Mouse (Mus musculus) liver, adult (tissue): ENCODE data around the gene Polr2a.

ENCODE experiments used
- GATA4 ChIP-seq: IDR thresholded peaks from 2 replicates; pipeline ENCODE4 v1.6.1; 2014; ENCODE audit warnings: mild to moderate bottlenecking, low read length; ENCODE audit not compliant: insufficient replicate concordance

The Polr2a gene

DNA sequence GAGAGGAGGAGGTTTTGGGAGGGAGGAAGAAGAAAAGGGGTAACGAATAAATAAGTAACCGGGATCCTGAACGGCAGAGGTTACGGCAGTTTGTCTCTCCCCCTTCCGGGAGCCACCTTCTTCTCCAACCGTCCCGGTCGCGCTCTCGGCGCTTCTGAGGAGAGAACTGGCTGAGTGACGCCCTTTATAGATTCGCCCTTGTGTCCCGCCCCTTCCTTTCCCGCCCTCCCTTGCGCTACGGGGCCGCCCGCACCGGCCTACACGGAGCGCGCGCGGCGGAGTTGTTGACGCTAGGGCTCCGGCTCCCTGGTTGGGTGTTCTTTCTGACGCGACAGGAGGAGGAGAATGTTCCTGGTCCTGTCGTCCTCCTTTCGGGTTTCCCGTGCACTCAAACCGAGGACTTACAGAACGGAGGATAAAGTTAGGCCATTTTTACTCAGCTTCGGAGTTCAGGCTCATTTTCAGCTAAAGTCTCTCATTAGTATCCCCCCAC lies at the start of gene Polr2a:
TSS of gene Polr2a (minus strand) at position 160 of the 493 bp plus-strand sequence.
- no peak; the same call in 1 of the 2 replicates for TF ChIP-seq GATA4

DNA sequence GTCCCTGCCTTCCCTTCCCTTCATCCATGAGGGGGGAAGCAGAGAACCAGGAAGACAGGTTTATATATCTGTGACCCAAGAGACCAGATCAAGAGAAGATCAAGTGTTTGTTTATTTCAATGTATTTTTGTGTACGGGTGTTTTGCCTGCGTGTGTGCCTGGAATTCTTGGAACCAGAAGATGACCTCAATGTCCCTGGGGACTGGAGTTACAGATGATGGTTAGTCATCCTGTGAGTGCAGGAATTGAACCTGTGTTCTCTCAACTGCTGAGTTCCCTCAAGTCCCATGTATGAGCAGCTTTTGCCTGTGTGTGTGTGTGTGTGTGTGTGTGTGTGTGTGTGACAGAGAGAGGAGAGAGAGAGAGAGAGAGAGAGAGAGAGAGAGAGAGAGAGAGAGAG lies 49.2 kb upstream of the Polr2a start:
- TF ChIP-seq GATA4, result no peak

DNA sequence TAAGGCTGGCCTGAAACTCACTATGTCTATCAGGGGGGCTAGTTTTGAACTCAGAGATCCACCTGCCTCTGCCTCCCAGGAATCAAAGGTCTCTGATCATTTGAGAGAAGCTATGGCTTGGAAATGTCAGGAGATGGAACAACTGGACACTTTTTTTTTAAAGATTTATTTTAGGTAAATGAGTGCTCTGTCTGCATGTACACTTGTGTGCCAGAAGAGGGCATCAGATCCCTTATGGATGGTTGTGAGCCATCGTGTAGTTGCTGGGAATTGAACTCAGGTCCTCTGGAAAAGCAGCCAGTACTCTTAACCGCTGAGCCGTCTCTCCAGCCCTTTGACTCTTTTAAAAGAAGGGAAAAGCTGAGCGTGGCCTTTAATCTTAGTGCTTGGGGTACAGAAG lies 47.9 kb upstream of the Polr2a start:
- TF ChIP-seq GATA4, result no peak

DNA sequence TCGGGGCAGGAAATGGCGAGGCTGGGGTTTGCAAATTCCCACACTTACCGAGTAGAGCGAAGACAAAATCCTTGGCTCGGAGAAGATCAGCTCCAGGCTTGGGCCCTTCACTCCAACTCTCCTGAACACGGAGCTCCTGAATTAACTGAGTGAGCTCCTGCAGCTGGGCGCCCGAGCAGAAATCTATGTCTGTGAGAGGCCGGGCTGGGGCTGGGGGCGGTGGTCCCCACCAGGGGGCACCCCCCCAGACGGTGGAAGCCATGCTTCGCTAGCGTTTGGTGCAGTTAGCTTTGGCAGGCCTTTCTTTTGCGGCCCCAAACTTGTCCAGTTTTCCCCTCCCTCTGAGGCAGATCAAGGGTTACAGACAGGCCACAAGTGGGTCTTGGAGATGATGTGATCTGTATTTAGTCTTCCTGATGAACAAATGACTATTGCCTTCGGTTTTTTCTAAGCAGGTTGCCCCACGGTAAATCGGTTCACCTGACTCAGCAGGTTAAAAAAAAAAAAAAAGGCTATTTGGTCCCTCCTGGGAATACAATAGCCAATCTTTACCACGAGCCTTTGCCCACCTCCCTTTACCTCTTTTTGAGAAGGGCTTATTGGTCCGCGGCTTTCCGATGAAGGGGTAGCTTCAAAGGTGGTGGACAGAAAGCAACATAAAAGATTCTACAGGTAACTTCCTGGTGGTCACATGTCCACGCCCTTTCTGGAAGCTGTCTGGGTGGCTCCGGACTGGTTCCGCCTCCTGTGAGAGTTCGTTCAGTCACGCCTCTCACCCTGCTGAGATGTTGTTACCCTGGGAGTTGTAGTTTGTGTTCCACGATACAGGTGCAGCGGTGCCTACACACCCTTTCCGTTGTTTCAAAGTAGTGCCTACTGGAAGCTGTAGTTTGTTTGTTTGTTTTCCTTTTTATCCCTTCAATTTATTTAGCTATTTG lies 46.8 kb upstream of the Polr2a start, which contains the start of gene Tmem102:
TSS of gene Tmem102 (minus strand) at position 653 of the 938 bp plus-strand sequence.
- no peak for TF ChIP-seq GATA4

DNA sequence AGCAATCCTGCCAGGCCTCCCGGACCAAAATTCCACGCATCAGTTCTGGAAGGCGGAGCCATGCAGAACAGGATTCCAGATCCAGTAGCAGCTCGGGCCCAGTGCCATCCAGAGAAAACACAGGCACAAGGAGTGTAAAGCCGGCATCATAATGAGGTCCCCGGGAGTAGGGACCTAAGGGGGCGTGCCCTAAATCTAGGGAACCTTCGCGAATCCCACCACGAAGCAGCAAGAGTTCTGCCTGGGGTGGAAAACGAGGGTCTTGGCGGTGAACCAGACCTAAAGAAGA lies 46.2 kb upstream of the Polr2a start:
- no peak for TF ChIP-seq GATA4

DNA sequence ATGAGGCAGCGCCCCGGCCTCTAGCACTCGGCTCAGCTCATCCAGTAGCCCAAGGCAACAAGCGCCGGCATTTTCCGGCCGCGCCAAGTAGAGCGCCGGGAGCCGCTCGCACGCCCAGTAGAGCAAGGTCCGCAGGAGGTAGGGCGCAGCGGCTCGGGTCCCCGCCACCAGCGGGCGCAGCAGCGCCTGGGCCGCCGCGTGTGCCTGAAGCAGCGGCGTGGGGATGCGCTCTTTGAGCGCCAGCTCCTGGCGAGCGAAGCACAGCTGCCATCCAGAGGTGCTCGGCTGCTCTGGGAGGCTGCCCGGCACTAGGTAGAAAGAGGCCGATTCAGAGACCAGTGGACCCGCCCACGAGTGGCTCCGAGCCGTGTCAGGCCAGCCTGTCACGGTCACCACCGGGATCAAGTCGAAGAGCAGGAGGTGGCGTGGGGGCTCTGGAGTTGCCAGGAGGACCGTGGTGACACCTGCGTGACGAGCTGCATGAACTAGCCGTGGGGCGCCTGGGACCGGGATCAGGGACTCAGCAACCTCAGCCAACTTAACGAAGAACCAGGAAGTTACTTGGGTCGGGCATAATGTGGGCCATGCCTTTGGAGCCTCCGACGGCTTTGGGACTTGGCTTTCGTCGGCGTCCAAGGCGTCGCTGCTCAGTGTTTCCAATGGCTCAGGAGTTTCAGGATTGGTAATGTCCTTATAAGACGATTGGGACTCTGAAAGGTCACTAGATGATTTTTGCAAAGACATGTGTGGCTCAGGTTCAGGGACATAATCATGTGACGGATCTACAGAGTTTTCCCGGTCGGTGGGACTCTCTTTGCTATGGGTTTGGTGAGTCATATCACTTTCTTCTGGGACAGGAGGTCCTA lies 45.6 kb upstream of the Polr2a start:
- peak; percentile 12; the same call in 1 of the 2 replicates for TF ChIP-seq GATA4

DNA sequence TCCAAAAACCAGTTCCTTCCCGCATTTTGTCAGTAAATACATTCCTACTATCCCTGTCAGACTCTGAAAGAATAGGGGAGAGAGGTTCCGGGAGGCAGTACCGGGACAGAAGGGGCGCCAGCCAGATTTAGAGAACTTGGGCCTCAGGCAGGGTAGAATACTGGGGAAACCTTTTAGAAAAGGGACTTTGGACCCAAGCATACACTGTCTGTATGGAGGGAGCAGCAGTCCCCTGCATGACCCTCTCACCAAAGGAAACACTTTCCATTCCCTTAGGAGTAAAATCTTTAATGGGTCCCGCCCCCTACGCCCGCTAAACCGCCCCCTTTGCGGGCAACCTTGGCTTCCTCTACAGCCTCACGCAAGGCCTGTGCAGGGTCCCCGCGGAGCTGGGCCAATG lies 44.9 kb upstream of the Polr2a start:
- TF ChIP-seq GATA4, result no peak

DNA sequence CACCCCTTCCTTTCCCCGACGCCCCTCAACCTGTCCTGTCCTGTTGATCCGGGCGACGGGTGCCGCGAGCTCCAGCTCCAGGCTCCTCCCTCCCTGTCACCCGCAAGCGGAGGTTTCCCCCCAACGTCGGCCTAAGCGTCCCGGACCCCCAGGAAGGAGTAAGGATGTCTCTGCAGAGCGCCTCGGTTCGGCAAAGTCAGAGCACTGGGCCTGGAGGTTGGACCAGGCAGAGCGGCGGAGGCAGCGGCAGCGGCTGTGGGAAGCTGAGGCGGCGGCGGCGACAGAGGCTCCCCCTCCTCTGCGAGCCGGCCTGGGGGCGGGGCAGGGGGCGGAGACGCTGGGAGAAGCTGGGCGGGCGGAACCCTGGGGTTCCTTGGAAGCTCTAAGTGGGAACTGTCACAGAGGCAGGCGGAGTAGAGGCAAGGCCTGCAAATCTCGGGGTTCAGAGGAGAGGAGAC lies 44.2 kb upstream of the Polr2a start:
- TF ChIP-seq GATA4, result no peak

DNA sequence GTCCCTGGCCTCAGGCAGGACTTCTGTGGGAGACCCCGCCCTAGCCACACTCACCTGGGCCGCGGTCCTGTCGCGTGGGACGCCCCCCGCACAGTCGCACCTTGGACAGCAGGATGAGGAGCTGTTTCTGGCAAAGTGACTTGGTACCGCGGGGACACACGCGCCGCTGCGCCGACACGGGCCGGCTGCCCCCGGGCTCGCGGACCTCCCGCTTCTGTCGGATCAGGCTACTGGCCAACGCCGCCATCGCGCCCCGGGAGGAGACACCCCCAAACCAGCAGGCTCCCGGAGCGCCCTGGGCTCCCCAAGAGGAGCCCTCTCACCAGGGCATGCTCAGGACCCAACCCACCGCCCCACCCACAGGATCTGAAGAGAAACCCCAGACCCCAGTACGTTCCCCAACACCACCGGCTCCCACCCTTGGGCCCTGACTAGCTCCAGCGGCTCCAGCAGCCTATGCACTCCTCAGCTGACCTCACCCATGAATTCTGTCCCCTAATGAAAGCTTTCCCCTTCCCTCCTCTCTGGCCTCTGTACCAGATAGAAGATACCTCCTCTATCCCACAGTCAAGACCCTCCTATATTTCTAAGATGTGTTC lies 43.0 kb upstream of the Polr2a start, which contains the start of gene Fgf11:
TSS of gene Fgf11 (minus strand) at position 479 of the 599 bp plus-strand sequence.
- TF ChIP-seq GATA4, result no peak

DNA sequence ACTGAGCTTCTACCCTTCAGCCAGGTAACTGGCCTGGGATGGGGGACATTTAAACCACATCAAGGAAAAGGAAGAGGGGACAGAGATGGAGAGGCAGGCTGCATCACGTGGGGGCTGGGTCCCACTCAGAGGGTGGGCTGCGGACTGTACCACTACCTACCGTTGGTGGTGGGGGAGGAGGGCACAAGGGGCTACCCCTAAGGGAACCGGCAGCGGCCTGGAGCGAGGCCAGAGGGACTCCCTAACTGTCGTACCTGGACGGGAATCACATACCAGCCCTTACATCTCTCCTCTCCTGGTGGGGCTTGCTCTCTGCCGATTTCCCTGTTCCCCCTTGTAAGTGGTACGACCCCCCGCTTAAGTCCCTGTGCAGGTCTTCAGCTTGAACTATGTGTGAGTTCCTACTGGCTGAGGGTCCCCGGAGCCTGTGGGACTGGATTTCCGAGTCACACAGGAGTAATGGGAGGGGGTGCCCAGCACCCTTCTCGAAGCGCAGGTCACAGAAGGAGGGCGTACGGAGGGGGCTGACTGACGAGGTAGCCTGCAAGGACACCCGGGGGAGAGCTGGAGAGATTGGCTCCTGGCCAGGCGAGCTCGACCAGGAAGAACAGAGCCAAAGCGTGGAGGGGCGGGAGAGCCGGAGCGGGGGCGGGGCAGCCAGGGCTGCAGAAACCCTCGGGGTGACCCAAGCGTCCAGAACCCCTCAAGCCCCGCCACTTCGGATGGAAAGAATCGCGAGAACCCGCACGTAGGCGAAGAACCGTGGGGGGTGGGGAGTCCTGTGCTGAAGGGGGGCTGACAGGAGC lies 42.2 kb upstream of the Polr2a start:
- no peak for TF ChIP-seq GATA4

DNA sequence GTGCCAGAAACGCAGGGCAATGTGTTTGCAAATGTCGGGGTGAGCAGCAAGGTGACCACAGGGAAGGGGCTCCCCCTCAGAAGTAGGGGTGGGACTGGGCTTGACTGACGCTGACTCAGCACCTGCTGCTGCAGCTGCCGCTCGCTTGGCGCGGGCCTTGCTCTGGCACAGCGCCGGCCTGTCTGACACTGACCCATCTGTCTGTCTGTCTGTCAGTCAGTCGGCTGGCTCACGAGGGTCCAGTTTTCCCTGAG lies 41.6 kb upstream of the Polr2a start:
- TF ChIP-seq GATA4, result no peak

DNA sequence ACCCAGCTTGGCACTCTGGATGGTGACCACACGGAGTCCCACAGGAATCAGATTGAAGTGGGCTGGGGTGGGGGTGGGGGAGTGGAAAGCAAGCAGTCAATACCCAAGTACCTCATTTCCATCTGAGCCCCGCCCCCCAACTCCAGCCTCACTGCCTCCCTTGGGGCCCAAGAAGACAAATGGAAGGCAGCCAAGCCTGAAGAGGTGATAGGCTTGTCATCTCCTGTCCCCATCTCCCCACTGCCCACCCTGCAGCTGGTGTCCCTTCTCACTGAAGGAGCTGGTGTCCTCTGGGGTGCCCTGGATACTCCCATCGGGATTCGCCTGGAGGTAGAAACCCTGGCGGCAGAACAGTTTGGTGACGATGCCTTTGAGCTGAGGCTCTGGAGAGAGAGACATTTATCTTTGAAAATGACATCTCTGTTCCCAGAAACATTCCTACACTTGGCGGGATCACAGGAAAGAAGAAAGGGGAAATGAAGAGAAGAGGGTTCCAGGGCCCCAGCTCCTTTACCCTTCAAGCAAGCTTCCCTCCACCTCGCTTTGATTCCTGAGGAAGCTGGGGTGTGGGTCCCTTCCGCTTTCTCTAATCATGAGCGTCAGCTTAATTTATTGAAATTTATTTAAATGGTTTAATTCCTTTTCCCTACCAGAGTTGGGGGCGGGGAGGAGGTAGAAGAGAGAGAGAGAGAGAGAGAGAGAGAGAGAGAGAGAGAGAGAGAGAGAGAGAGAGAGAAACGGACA lies 41.1 kb upstream of the Polr2a start:
- TF ChIP-seq GATA4, result no peak

DNA sequence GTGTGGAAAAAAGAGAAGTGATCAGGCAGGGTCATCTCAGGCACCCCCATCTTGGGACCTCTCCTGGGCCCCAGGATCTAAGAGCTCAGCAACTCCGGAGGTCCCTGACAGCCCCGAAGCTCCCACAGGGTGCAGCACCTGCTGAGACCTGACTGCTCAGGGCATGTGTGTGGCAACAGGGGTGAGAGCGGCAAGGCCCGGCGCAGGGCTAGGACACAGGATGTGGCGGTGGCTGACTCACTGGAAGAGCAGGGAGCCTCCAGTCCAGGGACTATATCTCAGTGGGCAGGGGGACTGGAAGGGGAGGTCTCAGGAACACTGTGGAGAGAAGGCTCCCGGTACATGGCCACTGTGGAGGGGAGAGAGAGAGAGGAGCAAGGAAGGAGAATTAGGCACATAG lies 39.5 kb upstream of the Polr2a start:
- TF ChIP-seq GATA4, result no peak

DNA sequence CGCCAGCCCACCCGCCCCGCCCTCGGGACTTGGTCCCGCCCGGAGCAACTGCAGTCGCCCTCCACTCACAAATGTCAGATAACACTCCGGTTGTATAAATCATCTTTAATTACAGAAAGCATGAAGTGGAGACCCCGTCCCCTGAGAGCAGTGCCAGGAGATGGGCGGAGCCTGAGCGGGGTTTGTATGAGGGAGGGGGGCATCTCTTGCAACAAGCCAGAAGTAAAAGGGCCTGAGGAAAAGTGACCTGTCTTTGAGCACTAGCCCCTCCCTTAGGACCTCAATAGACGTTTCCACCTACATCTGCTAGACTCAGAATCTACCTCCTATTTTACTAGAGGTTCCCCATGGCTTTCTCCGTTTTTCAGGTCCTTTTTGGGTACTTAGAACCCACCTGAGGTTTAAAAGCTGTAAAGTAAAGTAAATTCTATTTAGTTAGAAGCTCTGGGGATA lies 37.6 kb upstream of the Polr2a start:
- no peak for TF ChIP-seq GATA4
